Mouse (Mus musculus): Measurements from ENCODE around the gene Pum2. TPM values are rescaled to one million over a fixed set of nuclear protein-coding genes. Genes with fewer than 3 reads are reported as not detected.

The Pum2 gene
- polyA plus RNA-seq (2014; fragmentation: Illumina TruSeq; extraction: RNeasy Lipid Tissue Mini Kit (QIAGEN cat#74804); ENCODE audit: insufficient read depth, low read depth, low replicate concordance) = 34.2 TPM

DNA sequence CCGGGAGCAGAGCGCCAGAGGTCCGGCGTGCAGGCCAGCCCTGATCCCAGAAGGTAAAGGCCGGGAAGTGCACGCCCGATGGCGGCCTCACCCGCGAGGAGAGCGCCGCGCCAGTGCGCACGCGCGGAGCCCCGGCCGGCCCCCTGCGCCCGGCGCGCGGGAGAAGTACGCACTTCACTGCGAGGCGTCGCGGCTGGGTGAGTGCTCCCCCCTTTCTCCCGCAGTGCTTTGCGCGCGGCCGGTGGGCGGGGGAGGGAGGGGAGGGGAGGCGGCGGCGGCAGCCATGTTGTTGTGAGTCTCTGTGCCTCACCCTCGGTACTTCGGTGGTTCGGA lies at the start of gene Pum2:
TSS of gene Pum2 (plus strand) at position 161 of the 333 bp plus-strand sequence.

GRCm38 (mm10) chr12:8770946-8771843 lies 97.3 kb downstream of the Pum2 start, which contains the start of gene Sdc1:
Gene Sdc1, plus strand, starts transcription at chr12:8771323.

Other genes with a start within 250 kb of the Pum2 start
- 138 TPM for gene Rhob, start 174.1 kb upstream of the Pum2 start, polyA plus RNA-seq (2014; fragmentation: Illumina TruSeq; extraction: RNeasy Lipid Tissue Mini Kit (QIAGEN cat#74804); ENCODE audit: insufficient read depth, low read depth, low replicate concordance)
- gene Slc7a15, start 75.1 kb upstream of the Pum2 start, polyA plus RNA-seq (2014; fragmentation: Illumina TruSeq; extraction: RNeasy Lipid Tissue Mini Kit (QIAGEN cat#74804); ENCODE audit: insufficient read depth, low read depth, low replicate concordance) = not detected
- gene Sdc1, start 97.2 kb downstream of the Pum2 start, polyA plus RNA-seq (2014; fragmentation: Illumina TruSeq; extraction: RNeasy Lipid Tissue Mini Kit (QIAGEN cat#74804); ENCODE audit: insufficient read depth, low read depth, low replicate concordance) = 99.7 TPM
- gene Laptm4a, start 247.5 kb downstream of the Pum2 start, polyA plus RNA-seq (2014; fragmentation: Illumina TruSeq; extraction: RNeasy Lipid Tissue Mini Kit (QIAGEN cat#74804); ENCODE audit: insufficient read depth, low read depth, low replicate concordance) = 537 TPM

Data from lung, adult 10 weeks (tissue).